Mouse (Mus musculus): ENCODE data around the gene Skap1. TPM values are rescaled to one million over a fixed set of nuclear protein-coding genes. Genes with fewer than 3 reads are reported as not detected.
A peak's percentile ranks its signal among the peaks of the same experiment; 100 is the strongest.

The Skap1 gene
- polyA plus RNA-seq, 1 experiment: not detected

DNA sequence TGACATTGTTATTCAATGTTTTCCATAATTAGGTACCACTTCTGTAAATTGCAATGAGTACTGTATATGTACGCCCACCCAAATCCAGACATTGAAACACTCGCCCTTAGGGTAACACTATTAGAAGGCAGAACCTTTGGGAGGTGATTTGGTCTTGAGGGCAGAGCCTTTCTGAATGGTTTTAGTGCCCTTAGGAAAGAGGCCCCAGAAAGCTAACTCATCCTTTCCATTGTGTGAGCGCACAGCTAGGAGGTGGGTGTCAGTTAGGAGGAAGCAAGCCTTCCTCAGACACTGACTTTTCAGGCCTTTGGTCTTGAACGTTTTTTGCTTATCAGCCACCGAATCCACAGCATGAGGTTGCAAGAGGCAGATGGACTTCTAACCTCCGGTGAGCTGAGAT, 29.5 kb upstream of the Skap1 start:
- H3K4me3 ChIP-seq (ENCODE audit: insufficient read depth, low read length): no peak overlapping the region
- H3K4me1 ChIP-seq (ENCODE audit: control insufficient read depth, insufficient read depth, low read length): peaks cover under 1% of the 10 kb centered on the region; the same call in 1 of the 2 replicates
- H3K27ac ChIP-seq (ENCODE audit: insufficient read depth, low read length): no peak overlapping the region
- TF ChIP-seq POLR2A (IDR thresholded peaks at IDR 0.05; ENCODE audit: low read depth, low read length) (no peak), CTCF (IDR thresholded peaks at IDR 0.05; ENCODE audit: borderline replicate concordance, insufficient read depth, low read length) (no peak)

DNA sequence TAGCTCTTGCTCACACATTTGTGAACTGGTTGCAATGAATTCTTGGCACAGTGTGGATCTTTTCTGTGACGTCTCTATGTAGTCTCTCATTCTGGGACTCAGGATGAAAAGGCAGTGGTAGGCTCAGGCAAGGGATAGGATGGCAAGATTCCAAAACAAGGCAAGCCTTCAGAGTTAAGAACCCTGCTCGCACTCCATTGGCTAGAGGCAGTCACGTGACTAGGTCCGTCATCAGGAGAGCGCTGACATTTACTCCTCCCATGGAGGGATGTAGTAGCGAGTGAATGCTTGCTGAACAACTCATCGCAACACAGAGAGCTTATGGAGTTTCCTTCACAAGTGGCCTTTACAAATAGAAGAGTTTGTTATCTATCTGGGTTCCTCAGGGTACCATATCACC, 27.9 kb upstream of the Skap1 start:
- Histone ChIP-seq H3K4me3 (ENCODE audit: insufficient read depth, low read length) (no peak overlapping the region), H3K4me1 (ENCODE audit: control insufficient read depth, insufficient read depth, low read length) (no peaks in the 10 kb centered on the region), H3K27ac (ENCODE audit: insufficient read depth, low read length) (no peak overlapping the region)
- TF ChIP-seq POLR2A (IDR thresholded peaks at IDR 0.05; ENCODE audit: low read depth, low read length): no peak
- no peak for TF ChIP-seq CTCF (IDR thresholded peaks at IDR 0.05; ENCODE audit: borderline replicate concordance, insufficient read depth, low read length)

DNA sequence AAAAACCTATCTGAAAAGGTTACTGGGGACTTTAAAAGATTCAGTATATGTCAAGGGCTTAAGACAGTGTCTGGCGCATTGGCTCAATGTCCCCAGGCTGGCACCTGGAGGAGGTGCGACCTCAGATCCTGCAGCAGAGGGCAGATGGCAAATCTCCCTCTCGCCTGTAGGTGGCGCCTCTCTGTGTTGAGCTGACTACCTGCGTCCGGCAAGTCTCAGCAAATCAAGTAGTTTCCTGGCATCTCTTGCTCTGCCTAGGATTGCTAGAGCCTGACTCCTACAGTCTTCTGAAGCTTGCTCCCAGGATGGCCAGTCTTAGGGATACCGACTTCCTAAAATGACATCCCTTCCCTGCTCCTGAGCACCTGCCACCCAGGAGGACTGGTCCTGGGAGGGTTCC, 25.6 kb upstream of the Skap1 start:
- Histone ChIP-seq H3K27ac (ENCODE audit: insufficient read depth, low read length) (no peak overlapping the region), H3K4me3 (ENCODE audit: insufficient read depth, low read length) (no peak overlapping the region), H3K4me1 (ENCODE audit: control insufficient read depth, insufficient read depth, low read length) (no peaks in the 10 kb centered on the region)
- peak; percentile 85 for TF ChIP-seq CTCF (IDR thresholded peaks at IDR 0.05; ENCODE audit: borderline replicate concordance, insufficient read depth, low read length)
- no peak for TF ChIP-seq POLR2A (IDR thresholded peaks at IDR 0.05; ENCODE audit: low read depth, low read length)

DNA sequence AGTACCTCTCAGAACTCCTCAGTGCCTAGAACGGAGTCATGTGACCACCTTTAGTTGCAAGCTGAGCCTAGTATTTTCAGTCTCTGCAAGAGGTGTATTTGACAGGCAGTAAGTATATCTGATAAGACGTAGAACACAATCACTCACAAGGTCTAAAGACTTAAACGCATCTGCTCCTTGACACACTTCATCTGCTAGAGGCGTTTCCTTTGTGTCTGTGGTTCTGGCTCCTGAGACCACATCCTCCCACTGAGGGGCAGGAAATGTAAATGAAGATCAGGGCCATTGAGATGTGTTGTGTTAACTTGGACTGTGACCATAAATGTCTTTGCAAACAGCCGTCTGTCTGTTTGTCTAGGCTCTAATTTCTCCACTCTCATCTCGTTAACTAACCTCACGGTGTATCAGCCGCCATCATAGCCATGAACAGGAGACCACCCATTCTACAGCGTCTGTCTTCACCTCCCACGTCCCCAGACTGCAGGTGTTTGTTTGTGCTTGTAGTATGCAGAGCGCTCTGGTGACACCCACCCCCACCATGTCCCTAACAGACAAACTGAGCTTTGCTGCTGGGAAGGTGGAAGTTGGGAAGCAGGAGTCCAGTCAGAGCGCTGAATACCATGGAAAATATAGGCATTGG, 22.7 kb upstream of the Skap1 start:
- no peak for TF ChIP-seq POLR2A (IDR thresholded peaks at IDR 0.05; ENCODE audit: low read depth, low read length)
- TF ChIP-seq CTCF (IDR thresholded peaks at IDR 0.05; ENCODE audit: borderline replicate concordance, insufficient read depth, low read length): no peak

DNA sequence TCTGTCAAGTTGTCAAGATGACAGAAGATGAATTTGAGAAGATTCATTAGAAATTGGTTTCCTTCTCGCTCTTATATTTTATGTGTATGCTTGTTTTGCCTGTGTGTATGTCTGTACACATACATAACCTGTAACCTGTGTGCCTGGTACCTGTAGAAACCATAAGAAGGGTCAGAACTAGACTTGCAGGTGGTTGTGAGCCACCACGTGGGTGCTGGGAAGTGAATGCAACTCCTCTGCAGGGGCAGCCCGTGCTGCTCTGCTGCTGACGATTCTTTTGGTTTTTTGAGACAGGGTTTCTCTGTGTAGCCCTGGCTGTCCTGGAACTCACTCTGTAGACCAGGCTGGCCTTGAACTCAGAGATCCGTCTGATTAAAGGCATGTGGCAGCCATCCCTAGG, 21.9 kb upstream of the Skap1 start:
- no peak overlapping the region for H3K27ac ChIP-seq (ENCODE audit: insufficient read depth, low read length)
- H3K4me1 ChIP-seq (ENCODE audit: control insufficient read depth, insufficient read depth, low read length): no peaks in the 10 kb centered on the region
- TF ChIP-seq CTCF (IDR thresholded peaks at IDR 0.05; ENCODE audit: borderline replicate concordance, insufficient read depth, low read length) (no peak), POLR2A (IDR thresholded peaks at IDR 0.05; ENCODE audit: low read depth, low read length) (no peak)
- no peak overlapping the region for H3K4me3 ChIP-seq (ENCODE audit: insufficient read depth, low read length)

More for the DNA sequence above, 22.7 kb upstream of the Skap1 start:
- Histone ChIP-seq H3K27ac (ENCODE audit: insufficient read depth, low read length) (no peak overlapping the region), H3K4me1 (ENCODE audit: control insufficient read depth, insufficient read depth, low read length) (no peaks in the 10 kb centered on the region), H3K4me3 (ENCODE audit: insufficient read depth, low read length) (no peak overlapping the region)

DNA sequence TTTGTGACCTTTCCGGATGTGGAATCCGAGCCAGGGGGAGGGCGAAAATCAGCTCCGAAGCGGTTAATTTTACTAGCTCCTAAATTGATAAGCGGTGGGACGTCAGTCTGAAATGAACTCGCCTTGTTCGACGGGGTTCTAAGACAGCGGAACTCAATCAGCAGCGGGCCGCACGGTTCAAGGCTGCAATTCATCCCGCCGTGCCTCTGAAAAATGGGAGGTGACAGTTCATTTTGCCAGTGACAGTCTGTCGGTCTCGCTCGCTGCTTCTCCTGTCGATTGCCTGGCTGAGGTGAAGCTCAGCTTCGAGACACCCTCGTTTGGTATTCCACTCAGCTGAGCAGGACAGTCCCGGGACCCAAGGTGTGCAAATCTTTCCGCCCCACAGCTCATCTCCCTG, 16.5 kb upstream of the Skap1 start:
- Histone ChIP-seq H3K27ac (ENCODE audit: insufficient read depth, low read length) (no peak overlapping the region), H3K4me1 (ENCODE audit: control insufficient read depth, insufficient read depth, low read length) (no peaks in the 10 kb centered on the region), H3K4me3 (ENCODE audit: insufficient read depth, low read length) (no peak overlapping the region)
- TF ChIP-seq CTCF (IDR thresholded peaks at IDR 0.05; ENCODE audit: borderline replicate concordance, insufficient read depth, low read length) (no peak), POLR2A (IDR thresholded peaks at IDR 0.05; ENCODE audit: low read depth, low read length) (no peak)

- TF ChIP-seq POLR2A (IDR thresholded peaks at IDR 0.05; ENCODE audit: low read depth, low read length) (no peak), CTCF (IDR thresholded peaks at IDR 0.05; ENCODE audit: borderline replicate concordance, insufficient read depth, low read length) (no peak)
- no peaks in the 10 kb centered on the region for H3K4me1 ChIP-seq (ENCODE audit: control insufficient read depth, insufficient read depth, low read length)
- H3K4me3 ChIP-seq (ENCODE audit: insufficient read depth, low read length): no peak overlapping the region
- H3K27ac ChIP-seq (ENCODE audit: insufficient read depth, low read length): no peak overlapping the region
These were observed 9.3 kb upstream of the Skap1 start for GRCm38 (mm10) chr11:96455111-96455510.

GRCm38 (mm10) chr11:96455699-96456326, 8.6 kb upstream of the Skap1 start:
- H3K4me1 ChIP-seq (ENCODE audit: control insufficient read depth, insufficient read depth, low read length): no peaks in the 10 kb centered on the region
- no peak overlapping the region for H3K4me3 ChIP-seq (ENCODE audit: insufficient read depth, low read length)
- TF ChIP-seq CTCF (IDR thresholded peaks at IDR 0.05; ENCODE audit: borderline replicate concordance, insufficient read depth, low read length) (no peak), POLR2A (IDR thresholded peaks at IDR 0.05; ENCODE audit: low read depth, low read length) (no peak)
- H3K27ac ChIP-seq (ENCODE audit: insufficient read depth, low read length): no peak overlapping the region

GRCm38 (mm10) chr11:96456508-96457305, 7.7 kb upstream of the Skap1 start:
- H3K4me3 ChIP-seq (ENCODE audit: insufficient read depth, low read length): no peak overlapping the region
- no peak overlapping the region for H3K27ac ChIP-seq (ENCODE audit: insufficient read depth, low read length)
- TF ChIP-seq POLR2A (IDR thresholded peaks at IDR 0.05; ENCODE audit: low read depth, low read length) (no peak), CTCF (IDR thresholded peaks at IDR 0.05; ENCODE audit: borderline replicate concordance, insufficient read depth, low read length) (no peak)
- H3K4me1 ChIP-seq (ENCODE audit: control insufficient read depth, insufficient read depth, low read length): no peaks in the 10 kb centered on the region

DNA sequence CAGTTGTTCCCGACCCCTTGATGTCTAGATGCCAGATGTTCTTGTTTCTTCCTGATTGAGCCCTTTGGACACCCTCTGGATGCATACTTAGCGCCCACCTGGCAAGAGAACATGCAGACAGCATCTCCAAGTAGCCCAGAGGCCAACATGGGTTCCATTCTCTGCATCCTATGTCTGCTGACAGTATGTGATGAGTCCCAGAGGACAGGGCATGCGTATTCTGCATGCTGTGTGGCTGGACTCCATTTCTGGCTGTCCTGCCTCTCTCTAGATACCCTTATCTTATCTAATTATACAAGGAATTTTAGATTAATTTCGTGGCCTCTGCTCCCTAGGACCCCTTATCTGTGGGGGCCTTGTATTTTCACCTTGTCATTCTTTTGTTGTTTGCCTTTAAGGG, 2.6 kb upstream of the Skap1 start:
- Histone ChIP-seq H3K27ac (ENCODE audit: insufficient read depth, low read length) (no peak overlapping the region), H3K4me1 (ENCODE audit: control insufficient read depth, insufficient read depth, low read length) (no peaks in the 10 kb centered on the region), H3K4me3 (ENCODE audit: insufficient read depth, low read length) (no peak overlapping the region)
- no peak for TF ChIP-seq CTCF (IDR thresholded peaks at IDR 0.05; ENCODE audit: borderline replicate concordance, insufficient read depth, low read length)
- TF ChIP-seq POLR2A (IDR thresholded peaks at IDR 0.05; ENCODE audit: low read depth, low read length): no peak
